Mouse (Mus musculus) WW6 (cell line): Measurements from ENCODE around the gene Csnk1d.
A peak's percentile ranks its signal among the peaks of the same experiment; 100 is the strongest.

Experiments
- DNase-seq: peaks from one replicate; pipeline ENCODE4 v3.0.0-alpha.2; 2013; ENCODE audit warnings: low read depth, low spot score

Csnk1d gene

DNA sequence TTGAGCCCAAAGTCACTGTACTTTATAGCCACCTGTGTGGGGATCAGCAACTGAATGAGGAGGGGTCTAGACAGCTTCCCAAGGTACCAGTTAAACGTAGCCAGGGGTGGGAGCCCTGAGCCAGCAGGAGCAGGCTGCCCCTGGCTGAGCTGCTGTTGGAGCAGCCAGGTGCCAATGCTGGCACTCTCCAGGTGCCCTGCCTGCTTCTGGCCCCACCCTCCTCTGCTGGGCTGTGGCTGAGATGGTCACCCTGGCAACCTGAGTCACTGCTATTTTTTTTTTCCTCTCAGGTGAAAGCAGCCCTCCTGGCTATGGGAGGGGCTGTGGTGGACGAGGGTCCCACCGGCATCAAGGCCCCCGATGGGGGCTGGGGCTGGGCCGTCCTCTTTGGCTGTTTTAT lies 36.2 kb downstream of the Csnk1d start:
- DNase-seq = no peak

GRCm38 (mm10) chr11:120951731-120952730 lies 39.1 kb downstream of the Csnk1d start:
- DNase-seq = no peak

GRCm38 (mm10) chr11:120951237-120951636 lies 39.9 kb downstream of the Csnk1d start:
- no peak for DNase-seq

DNA sequence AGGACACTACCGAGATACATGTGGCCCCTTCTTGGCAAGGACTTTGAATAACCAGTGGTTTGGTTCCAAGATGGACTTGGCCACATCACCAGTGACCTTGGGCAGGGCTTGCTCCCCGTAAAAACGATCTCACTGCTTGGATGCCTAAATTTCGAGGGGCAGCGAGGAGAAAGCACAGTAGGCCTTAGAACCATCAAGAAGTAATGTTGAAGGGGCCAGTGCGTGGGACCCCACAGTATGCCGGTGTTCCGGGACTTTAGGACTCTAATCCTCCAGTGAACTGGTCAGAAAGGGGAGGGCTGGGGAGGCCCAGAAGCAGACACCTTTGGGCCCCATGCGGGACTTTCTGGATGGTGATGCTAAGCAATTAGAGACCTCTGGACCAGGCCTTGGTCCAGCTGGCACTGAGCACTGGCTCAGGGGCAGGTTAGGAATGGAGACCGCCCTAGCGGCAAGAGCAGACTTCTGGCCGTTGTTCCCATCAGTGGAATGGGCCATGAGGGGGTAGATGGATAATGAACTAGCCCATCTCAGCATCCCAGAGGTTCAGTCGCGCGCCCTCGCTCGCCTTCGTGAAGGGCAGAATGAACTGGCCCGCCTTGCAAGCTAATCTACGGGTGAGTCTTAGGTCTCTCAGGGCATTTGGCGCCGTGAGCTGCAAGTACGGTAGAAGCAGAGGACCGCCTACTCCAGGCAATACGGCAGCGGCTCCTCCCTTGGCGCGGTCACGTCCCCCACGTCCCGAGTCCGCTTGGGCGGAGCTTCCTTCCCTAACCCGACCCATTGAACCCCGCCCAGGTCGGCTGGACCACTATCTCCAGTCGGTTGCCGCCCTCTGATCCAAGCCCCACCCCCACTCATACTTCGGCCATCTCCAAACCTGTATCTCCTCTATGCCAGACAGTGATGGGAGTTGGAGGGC lies 40.6 kb downstream of the Csnk1d start:
- DNase-seq = peak; percentile 93

DNA sequence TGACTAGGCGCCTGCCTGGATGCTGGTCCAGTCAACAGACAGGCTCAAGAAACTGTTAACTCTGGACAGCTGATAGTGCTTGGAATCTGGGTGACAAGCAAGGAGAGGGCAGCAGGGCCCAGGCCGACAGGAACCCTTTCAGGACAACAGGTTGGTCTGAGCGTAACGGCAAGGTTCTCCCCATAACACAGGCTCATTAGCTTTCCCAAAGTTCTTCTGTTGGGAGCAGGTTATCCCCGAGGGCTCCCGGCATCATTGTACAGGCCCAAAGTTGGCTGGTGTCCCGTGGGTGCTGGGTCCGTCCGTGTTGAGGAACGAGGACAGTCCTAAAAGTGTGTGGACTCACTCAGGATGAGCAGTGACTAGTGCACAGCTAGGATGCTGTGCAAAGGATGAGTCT lies 41.3 kb downstream of the Csnk1d start:
- DNase-seq = no peak

DNA sequence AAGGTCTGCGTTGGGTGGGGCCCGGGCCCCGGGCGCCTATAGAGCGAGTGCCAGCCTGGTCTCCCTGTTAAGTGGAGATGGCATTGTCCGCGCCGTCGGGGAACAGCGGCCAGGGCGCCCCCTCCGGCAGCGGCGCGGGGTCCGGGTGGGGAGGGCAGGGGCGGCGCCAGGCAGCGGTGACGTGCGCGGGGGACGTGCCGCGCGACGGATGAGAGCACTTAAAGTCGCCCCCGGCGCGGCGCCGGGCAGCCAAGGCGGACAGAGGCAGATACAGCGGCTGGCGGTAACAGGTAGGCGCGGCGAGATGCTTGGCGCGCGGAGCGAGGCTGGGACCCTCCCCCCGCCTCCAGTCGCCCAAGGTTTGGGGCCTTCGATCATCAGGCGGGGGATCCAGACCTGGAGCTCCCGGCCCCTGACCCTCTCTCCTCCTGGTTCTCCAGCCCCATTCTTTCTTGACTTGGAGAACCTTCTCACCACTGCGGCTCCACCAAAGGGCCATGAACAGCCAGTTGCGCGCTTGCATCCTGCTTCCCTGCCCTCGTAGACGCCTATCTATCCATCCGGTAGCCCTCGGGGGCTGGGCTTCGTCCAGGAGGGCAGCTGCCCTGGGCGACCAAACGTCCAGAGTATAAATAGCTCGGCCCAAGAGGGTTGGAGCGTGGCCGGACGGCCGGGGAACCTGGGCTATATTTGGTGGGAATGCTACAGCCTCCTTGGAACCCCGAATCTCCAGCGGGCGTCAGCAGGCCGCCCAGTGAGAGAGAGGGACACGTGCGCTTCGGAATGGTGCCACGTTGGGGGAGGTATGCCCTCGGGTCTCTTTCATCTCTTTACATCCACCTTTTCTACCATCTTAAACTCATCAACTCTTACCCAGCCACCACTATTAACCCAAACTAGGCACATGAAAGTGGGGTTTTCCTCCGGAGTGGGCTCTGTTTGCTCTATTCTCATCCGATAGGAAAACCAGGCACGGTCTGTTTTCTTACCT lies 42.0 kb downstream of the Csnk1d start:
- no peak for DNase-seq

GRCm38 (mm10) chr11:120948328-120948727 lies 42.8 kb downstream of the Csnk1d start, which contains the start of gene Slc16a3:
TSS of gene Slc16a3 (plus strand) at chr11:120948480.
- no peak for DNase-seq

DNA sequence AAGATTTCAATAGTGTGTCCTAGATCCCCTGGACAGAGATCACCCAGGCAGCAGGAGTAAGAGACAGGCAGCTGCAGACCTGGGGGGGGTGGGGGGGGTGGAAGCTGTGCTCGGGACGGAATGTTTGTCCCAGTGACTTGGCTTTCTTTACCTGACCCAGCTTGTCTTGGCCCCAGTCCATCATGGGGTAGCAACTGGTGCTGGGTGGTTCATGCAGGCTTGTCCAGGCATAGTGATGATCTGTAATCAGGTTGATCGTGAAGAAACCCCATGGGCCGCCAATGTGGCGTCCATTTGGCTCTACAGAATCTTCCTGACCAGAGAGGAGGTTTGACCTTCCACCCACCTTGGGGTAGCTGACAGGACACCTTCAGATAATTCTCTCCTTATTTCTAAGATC lies 45.2 kb downstream of the Csnk1d start:
- no peak for DNase-seq

DNA sequence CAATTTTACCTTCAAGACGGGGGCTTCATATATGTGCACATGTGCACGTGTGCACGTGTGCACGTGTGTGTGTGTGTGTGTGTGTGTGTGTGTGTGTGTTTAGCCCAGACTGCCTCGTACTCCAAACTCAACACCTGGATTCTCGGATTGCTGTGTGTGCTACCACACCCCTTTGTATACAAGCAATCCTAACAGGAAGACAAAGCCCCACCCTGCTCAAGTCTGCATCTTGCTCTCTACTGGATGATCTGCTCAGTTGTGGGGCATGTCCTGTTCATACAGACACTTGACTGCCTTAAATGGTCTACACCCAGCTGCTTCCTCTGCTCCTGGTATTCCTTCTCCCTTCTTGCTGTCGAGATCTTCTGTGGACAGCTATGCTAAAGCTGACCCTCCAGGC lies 45.9 kb downstream of the Csnk1d start:
- DNase-seq = no peak

- no peak for DNase-seq
Measured at GRCm38 (mm10) chr11:120940959-120941358, 50.2 kb downstream of the Csnk1d start.

DNA sequence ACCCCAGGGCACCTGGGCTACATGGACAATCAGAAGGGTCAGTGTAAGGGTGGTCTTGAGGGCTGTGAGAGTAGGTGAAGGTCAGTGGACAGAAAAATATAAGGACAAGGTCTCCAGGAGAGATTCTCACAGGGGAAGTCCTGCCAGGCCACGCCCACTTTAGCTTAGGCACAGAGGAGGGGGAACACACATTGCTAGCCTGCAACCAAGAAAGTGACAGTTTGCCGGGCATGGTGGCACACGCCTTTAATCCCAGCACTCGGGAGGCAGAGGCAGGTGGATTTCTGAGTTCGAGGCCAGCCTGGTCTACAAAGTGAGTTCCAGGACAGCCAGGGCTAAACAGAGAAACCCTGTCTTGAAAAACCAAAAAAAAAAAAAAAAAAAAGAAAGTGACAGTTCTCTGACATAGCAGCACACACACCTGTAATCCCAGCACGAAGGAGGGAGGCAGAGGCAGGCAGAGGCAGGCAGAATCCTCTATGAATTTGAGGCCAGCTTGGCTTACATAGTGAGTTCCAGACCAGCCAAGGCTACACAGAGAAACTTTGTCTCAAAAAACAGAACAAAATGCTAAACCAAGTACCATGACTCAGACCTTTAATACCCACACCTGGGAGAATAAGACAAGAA lies 51.3 kb downstream of the Csnk1d start:
- DNase-seq = no peak

GRCm38 (mm10) chr11:120938795-120939194 lies 52.3 kb downstream of the Csnk1d start:
- DNase-seq = no peak

DNA sequence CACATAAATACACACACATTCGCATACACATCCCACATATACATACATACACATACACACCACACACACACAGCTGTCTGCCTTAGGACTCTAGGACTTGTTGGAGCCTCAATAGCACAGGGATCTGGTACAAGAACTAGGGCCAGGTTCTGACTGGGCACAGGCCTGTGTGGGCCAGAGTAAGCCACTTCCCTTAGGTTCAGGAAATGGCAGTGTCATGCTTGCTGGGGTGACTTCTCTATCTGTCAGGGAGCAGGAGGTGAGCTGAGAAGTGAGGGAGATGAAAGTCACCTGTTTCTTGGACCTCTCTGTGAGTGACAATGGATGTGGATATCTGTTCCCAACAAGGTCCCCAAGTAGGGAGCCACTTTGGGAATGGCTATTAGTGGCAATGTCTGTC lies 53.2 kb downstream of the Csnk1d start:
- DNase-seq = no peak

GRCm38 (mm10) chr11:120932564-120933398 lies 58.3 kb downstream of the Csnk1d start, which contains the start of gene Ccdc57:
TSS of gene Ccdc57 (minus strand) at chr11:120932872.
- DNase-seq = peak; percentile 93

DNA sequence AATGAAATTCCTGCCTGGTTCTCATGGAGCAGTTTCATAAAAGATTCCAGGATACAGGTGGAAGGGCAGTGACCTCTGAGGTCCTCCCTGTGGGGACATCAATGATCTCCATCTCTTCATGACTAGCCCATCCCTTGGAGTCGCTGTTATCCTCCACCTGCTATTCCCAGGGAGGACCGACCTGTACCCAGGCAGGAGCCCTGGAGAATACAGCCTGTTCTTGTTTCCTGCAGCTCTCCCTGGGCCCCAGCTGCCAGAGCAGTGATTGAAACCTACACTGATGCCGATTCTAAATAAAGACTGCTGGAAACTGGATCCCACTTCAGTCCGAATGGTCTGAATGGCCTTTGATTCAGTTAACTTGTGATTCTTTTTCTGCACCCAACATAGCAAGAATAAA lies 59.7 kb downstream of the Csnk1d start:
- no peak for DNase-seq

DNA sequence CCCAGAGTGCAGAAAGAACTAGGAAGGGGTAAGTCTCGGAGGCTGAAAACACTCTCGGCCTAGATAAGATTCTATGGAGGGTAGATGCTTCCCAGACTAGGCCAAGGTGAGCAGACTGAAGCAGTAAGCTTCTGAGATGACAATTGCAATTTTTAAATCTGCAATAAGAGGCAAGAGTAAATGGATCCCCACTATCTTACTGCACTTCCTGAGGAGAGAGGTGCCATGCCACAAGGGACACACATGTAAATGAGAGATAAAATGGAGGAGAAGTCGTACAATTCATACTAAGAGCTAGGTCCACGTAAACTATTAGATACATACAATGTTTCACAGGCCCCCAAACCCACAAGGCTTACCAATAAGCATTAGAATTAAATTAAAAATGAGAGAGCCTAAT lies 62.7 kb downstream of the Csnk1d start:
- DNase-seq = no peak

DNA sequence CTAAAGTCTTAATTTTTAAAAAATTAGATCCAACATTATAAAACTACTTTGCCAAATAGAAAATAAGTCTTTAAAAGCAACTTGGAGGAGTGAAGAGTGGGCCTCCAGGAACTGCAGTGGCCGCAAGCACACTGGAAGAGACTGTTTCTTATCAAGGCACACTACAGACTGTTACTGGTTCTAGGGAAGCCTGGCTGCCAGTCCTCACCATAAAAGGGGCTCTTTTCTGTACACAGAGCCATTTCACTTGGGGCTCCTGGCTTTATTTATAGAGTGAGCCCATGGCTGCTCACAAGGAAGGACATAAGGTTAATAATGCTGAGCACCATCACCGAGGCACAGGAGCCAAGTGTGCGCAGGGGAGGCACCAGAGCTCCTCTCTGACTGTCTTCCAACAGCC lies 68.6 kb downstream of the Csnk1d start:
- DNase-seq = no peak

GRCm38 (mm10) chr11:120917756-120918155 lies 73.4 kb downstream of the Csnk1d start:
- DNase-seq = no peak

DNA sequence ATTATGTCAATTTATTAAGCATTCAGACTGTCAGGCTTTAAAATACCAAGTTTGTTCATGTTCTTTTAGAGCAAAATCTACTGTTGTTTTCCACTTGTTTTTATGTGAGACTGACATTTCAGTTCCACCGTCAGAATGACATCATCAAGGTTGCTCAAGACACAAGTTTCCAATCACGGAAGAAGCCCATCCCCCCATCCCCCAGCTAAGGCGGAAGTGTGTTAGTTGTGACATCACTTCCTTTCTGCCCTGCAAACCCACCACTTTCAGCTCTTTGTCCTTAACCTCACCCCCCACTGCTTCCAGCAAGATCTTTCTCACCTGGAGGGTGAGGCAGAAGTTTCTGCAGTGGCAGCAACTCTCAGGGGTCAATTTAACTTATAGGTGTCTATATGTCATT lies 74.7 kb downstream of the Csnk1d start:
- DNase-seq = no peak

DNA sequence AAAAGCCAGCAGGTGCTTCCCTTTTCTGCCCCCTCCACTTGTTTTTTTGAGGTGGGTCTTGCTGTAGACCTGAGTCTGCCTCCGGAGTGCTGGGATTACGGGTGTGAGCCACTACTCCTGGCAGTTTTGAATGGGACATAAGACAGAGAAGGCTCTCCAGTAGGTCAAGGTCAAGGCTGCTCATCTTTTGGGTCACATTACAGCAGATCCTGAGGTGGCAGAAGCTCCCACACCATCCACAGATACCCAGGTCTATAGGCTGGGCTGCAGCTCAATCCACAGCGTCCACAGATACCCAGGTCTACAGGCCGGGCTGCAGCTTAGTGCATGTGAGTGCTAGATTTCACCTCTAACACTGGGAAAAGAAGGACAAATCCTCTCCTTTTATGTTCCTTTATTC lies 77.3 kb downstream of the Csnk1d start:
- DNase-seq = no peak
